Mouse (Mus musculus) megakaryocyte, embryonic 14.5 days (primary cell): ENCODE measurements around the gene 6030452D12Rik.

ENCODE experiments used
- FLI1 ChIP-seq: IDR thresholded peaks from 2 replicates; pipeline ENCODE4 v1.6.1; 2012; ENCODE audit warnings: low read length, inconsistent platforms, mixed read lengths
- GATA1 ChIP-seq: IDR thresholded peaks from 3 replicates; pipeline ENCODE4 v1.6.1; 2012; ENCODE audit warnings: mixed read lengths, low read length, inconsistent platforms, borderline replicate concordance

GRCm38 (mm10) chr8:106505328-106505965 is 5.1 kb downstream of the 6030452D12Rik start:
- TF ChIP-seq GATA1 (no peak), FLI1 (no peak)
